Mouse (Mus musculus): ENCODE data around the gene Nol10.
"Not testable (repeated sequence)": the region's sequence is repeated elsewhere in the genome, so short reads cannot be mapped to it uniquely, and the experiment has no call there.

Nol10 gene

DNA sequence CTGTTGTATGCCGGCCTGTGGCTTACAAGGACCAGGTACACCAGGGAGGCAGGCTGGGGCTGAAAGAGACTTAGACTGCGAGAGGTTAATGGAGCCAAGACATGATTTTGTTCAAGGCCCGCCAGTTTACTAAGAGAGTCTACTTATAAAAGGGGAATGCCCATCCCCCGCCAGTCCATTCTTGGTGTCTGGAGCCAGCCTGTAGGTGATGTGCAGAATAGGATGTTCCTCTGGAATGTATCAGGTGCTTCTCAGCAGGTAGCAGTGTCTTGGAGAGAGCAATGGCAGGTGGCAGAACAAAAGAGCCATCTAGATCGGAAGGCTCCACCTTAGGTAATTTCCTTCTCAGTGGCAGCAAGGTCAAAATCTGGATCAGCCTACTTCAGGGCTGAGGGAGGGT, 116.3 kb downstream of the Nol10 start:
- not testable (repeated sequence) for DNase-seq

DNA sequence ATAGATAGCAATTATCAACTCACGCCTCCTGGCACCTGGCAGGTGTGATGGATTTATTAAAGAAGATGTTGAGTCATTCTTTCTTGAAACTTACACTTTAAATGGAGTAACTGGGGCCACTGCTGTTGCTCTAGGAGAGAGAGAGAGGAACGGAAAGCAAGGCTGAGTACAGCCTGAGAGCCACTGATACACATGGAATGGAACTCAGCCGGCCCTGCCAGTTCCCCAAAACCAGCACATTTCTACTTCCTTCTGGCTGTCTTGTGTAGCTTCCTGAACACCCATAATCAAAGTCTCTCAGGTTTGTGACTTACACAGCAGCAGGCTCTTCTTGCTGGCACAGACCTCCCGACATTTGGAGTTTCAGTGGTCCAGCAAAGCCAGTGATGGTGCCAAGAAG, 118.5 kb downstream of the Nol10 start:
- no peak for DNase-seq

DNA sequence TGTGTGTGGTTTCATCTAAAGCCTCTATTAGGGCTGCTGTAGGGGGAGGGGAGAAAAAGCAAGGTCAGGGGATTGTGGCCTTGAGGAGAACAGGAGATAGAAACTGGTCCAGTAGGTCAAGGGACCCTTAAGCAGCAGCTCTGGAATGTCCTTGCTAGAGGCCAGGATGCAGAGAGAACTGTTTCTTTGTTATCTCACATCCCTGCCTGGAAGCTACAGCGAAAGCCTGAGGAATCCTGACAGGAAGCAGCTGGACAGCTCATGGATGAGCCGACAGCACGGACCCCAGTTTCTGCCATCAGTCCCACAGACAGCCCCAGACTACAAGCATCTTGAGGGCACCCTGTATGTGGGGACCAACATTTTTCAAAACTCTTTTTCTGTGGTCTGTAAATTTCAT, 120.1 kb downstream of the Nol10 start:
- no peak for DNase-seq

DNA sequence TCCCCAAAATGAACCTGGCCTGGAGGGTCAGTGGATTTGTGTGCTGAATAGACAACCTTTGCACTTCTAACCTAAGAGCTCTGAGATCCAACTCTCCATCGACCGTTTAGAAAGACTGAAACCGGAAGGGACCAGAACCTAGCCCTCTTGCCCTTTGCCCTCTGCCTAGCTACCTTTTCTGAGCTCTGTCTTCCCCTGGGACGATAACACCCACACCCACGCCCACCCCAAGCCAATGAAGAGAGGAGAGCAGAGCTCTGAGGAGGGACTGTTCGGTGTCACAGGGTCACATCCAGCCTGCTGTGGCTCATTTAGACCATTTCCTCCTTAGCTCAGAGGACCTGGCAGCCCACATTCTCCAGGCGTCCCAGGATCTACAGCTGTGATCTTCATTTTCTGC, 121.6 kb downstream of the Nol10 start:
- no peak for DNase-seq

DNA sequence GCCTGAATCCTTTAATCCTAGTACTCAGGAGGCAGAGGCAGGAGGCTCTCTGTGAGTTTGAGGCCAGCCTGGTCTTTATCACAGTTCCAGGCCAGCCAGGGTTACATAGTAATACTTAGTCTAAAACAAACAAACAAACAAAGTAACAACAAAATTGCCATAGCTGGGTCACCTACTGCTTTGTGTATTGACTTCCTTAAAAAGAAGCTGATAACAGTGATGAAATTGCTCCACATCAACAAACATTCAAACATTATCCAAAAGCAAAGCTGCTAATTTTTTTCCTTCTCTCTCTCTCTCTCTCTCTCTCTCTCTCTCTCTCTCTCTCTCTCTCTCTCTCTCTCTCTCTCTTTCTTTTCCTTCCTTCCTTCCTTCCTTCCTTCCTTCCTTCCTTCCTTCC, 122.3 kb downstream of the Nol10 start:
- not testable (repeated sequence) for DNase-seq

DNA sequence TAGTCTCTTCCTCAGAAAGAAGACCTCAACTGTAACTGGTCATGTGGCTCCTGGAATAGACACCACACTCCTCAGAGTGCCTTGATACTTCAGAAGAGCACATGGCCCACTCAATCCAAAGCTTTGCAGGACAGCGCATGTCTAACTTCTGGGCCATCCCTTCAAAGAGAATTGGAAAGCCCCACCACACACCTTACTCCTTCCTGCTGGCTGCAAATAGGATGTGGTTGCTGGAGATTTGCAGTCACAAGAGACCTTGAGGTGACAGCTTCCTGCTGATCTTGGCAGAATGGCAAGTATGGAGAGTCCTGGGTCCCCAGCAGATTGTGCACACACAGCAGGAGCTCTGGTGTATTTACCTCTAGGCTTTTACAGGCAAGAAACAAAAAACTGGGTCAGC, 123.1 kb downstream of the Nol10 start:
- DNase-seq, result no peak

DNA sequence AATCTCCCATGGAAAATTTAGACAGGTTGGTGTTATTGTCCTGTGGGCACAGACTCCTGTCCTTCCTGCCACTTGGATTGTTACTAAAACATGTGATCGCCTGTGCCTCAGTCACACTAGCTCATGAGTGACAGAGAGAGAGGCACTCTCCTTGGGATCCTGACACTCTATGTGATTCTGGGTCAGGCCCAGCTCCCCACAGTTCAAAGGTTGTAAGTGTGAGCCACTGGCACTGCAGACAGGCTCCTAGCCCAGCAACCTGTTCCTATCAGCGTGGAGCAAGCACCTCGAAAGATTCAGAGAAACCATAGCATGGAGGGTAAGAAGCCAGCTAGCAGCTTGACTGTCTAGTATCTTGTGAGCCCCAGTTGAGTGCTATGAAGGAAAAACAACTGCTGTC, 124.9 kb downstream of the Nol10 start:
- no peak for DNase-seq

DNA sequence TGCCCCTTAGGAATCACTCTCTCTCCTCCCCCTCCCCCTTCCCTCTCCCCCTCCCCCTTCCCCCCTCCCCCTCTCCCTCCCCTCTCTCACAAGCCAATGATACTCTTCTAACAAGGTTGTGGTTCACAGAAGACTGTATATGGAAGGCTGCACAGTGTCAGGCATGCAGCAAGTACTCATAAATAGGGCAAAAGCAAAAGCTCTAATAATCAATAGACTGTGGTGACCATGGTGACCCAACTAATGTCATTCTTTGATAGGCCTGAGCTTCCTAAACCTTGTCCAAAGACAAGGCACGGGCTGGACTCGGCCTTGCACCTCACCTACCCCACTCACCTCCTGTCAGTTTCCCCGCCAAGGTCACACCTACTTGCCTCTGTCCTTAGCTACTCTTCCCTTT, 125.6 kb downstream of the Nol10 start:
- no peak for DNase-seq

DNA sequence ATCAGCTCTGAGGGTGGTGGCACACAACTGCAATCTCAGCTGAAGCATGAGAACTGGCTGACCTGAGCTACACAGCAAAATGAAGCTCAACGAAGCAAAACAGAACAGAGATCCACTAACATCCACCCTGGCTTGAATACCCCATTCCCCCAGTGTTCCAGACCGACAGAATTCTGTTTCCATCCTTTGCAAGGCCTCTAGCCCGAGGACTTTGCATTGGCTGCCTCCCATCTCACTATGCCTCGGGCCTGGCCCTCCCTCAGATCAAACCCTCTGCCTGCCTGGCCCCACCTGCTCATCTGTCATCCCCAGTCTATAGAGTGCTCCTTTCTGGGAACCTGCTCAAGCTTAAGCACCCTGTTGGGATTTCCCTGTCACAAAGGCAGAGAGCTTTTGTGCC, 126.4 kb downstream of the Nol10 start:
- DNase-seq, result no peak

DNA sequence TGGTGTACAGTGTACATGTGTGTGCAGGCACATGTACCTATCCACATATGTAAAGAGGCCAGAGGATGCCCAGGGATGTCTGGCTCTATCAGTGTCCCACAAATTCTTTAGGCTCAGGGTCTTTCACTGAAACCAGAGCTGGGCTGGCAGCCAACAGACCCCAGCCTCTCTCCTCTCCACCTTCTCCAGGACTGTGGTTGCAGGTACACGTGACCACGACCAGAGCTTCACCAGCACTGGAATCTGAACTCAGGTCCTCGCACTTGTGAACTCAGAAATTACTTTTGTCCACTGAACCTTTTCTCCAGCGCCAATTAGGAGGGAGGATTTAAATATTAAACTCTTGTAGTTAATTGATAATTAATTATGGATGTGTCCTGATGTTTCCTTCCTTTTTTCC, 126.9 kb downstream of the Nol10 start:
- no peak for DNase-seq

DNA sequence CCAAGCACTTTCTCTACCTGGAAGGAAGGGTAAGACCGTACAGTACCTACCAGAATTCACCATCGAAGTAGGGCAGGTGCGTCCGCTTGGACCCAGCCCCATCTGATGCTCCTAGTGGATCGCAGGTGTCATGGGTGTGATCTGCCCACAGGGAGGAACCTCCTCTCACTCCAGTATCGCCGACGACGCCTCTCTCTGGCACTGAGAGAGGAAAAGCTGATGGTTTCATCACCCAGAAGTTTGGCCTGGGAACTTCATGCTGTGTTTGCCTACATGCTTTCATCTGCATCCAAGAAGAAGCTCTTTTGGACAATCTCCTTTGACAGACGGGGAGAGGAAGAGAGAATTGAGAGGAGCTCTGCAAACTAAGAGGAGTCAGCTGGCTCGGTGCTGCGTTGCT, 129.9 kb downstream of the Nol10 start:
- DNase-seq, result no peak

DNA sequence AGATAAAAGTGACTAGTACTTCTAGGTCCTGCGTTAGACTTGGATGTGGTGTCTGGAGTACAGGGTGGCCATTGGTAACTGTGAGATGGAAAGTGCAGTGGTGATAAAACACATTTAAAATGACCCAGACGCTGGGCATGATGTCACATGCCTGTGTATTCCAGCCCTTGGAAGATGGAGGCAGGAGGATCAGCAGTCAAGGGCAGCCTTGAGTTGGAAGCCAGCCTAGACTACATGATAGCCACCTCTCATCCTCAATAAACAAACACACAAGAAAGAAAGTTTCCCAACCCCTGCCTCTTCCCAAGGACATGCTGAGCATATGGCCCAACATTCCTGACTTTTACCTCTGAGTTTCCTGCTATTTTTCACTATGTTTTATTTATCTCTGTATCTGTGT, 130.6 kb downstream of the Nol10 start:
- DNase-seq, result no peak

Measured in right cerebral cortex, postnatal 25 days (tissue).